Mouse (Mus musculus): ENCODE measurements around the gene Nhs. TPM values are rescaled to one million over a fixed set of nuclear protein-coding genes. Genes with fewer than 3 reads are reported as not detected.

Gene Nhs
- polyA plus RNA-seq, 1 experiment from 2014 or later, result 2.8 TPM

DNA sequence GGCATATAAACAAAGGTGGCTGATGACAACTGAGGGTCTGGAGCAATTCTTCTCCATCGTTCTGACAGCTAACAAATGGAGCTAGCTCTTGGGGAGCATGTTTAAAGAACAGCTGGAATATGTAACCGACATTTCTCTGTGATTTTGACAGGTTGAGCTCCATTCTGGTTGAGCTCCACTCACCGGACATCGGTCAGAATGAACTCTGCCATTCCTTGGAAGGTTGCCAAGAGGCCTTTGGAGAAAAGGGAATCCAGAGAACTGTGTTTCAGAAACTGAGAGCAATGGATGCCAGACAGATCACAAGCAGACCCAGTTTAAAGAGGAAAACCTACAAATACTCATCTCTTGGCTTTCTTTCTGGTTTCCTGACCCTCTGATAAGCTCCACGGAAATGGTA is 46.3 kb downstream of the Nhs start:
- 46% methylated on average over 5 of the region's 5 CpGs for WGBS
- no peak overlapping the region for H3K27ac ChIP-seq
- H3K4me2 ChIP-seq (ENCODE audit: low read length), result no peak overlapping the region
- ATAC-seq (replicated peaks; ENCODE audit: low FRiP score, low read depth) (no peak), DNase-seq (ENCODE audit: low spot score) (peak; percentile 47)
- no peaks in the 10 kb centered on the region for H3K9me3 ChIP-seq (replicated peaks; ENCODE audit: low read length)
- no peak for TF ChIP-seq CTCF (IDR thresholded peaks at IDR 0.05; ENCODE audit: low read depth)
- no peaks in the 10 kb centered on the region for H3K36me3 ChIP-seq (ENCODE audit: insufficient read depth, low read length)
- H3K4me1 ChIP-seq (replicated peaks; ENCODE audit: insufficient read depth, low read length), result no peaks in the 10 kb centered on the region
- H3K27me3 ChIP-seq (ENCODE audit: insufficient read depth, low read length), result no peaks in the 10 kb centered on the region
- no peak overlapping the region for H3K9ac ChIP-seq (ENCODE audit: low read depth, low read length)
- H3K4me3 ChIP-seq (replicated peaks; ENCODE audit: low read depth, low read length), result no peak overlapping the region

DNA sequence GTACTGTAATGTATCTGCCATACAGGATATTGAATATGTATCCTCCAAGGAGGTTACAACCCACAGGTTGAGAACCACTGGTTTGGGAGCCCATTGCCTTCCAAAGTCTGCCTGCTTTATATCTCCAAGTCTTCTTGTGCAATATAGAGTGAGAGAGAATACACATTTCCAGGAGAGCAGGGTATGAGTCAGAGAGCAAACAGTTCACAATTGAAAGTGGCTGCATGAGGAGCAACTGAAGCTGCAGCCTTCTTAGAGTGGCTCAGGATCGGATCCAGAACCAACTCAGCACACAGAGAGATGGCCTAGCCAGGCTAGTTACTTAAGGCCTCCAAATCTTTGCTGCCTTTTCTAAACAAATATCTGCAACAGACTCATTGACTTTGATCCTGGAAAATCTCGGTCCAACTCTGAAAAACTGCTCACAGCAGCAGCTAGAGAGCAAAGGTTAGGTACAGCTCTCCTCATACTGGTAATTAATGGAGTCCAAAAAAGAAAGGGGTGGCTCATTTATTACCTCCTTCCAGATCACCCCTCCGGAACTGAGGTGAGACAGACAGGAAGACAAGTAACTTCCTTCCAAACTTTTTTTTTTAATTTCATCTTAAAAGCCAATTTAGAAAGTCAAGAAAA is 56.6 kb downstream of the Nhs start:
- peak; percentile 29 for DNase-seq (ENCODE audit: low spot score)
- no peaks in the 10 kb centered on the region for H3K9me3 ChIP-seq (replicated peaks; ENCODE audit: low read length)
- H3K4me3 ChIP-seq (replicated peaks; ENCODE audit: low read depth, low read length), result no peak overlapping the region
- H3K4me1 ChIP-seq (replicated peaks; ENCODE audit: insufficient read depth, low read length), result no peaks in the 10 kb centered on the region
- no peak overlapping the region for H3K27ac ChIP-seq
- no peak for TF ChIP-seq CTCF (IDR thresholded peaks at IDR 0.05; ENCODE audit: low read depth)
- no peak overlapping the region for H3K9ac ChIP-seq (ENCODE audit: low read depth, low read length)
- H3K4me2 ChIP-seq (ENCODE audit: low read length), result no peak overlapping the region
- ATAC-seq (replicated peaks; ENCODE audit: low FRiP score, low read depth), result no peak
- H3K27me3 ChIP-seq (ENCODE audit: insufficient read depth, low read length), result no peaks in the 10 kb centered on the region
- H3K36me3 ChIP-seq (ENCODE audit: insufficient read depth, low read length), result no peaks in the 10 kb centered on the region
- WGBS, result 47% methylated on average over 3 of the region's 3 CpGs

DNA sequence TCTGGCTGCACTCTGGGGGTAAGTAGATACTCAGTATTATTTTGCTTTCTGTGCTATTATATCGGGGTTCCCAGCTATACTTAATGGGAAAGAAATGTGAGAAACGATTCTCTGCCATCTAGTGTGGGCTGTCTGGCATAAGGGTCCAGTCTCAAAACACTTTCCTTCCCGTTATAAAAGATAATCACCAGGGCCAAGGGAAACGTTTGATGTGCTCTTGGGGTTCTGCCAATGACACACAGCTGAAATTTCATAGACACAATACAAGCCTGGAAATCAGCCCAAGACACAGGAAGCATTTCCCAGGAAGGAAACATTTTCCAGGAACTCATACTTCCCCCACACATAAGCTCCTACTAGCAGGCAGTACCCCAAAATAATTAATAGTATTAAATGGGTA is 61.2 kb downstream of the Nhs start:
- DNase-seq (ENCODE audit: low spot score), result no peak
- Histone ChIP-seq H3K27me3 (ENCODE audit: insufficient read depth, low read length) (no peaks in the 10 kb centered on the region), H3K4me2 (ENCODE audit: low read length) (no peak overlapping the region), H3K27ac (no peak overlapping the region), H3K9me3 (replicated peaks; ENCODE audit: low read length) (no peaks in the 10 kb centered on the region), H3K36me3 (ENCODE audit: insufficient read depth, low read length) (no peaks in the 10 kb centered on the region), H3K4me1 (replicated peaks; ENCODE audit: insufficient read depth, low read length) (no peaks in the 10 kb centered on the region), H3K9ac (ENCODE audit: low read depth, low read length) (no peak overlapping the region), H3K4me3 (replicated peaks; ENCODE audit: low read depth, low read length) (no peak overlapping the region)
- 40% methylated on average over 4 of the region's 4 CpGs for WGBS
- peak; percentile 5; the same call in 1 of the 2 replicates for TF ChIP-seq CTCF (IDR thresholded peaks at IDR 0.05; ENCODE audit: low read depth)
- ATAC-seq (replicated peaks; ENCODE audit: low FRiP score, low read depth), result no peak

DNA sequence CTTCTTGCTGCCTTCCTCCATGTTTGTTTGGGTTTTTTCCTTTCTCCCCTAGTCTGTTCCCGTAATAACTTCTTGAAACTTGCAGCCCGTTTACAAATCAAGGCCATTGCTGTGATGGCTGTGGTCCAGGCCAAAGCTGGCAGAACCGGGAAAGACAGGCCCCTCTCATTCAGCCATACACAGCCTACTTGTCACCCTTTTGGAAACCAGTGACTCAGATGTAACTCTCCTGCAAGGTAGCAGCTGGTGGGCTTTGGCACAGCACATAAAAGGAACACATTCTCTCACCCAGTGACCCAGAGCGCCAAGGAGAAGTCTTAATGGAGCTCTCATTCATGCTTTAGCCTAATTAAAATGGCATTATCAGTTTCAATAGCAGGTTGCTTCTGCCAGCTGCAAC is 72.2 kb downstream of the Nhs start:
- no peaks in the 10 kb centered on the region for H3K27me3 ChIP-seq (ENCODE audit: insufficient read depth, low read length)
- no peak overlapping the region for H3K27ac ChIP-seq
- no peak overlapping the region for H3K9ac ChIP-seq (ENCODE audit: low read depth, low read length)
- no peaks in the 10 kb centered on the region for H3K9me3 ChIP-seq (replicated peaks; ENCODE audit: low read length)
- ATAC-seq (replicated peaks; ENCODE audit: low FRiP score, low read depth) (no peak), DNase-seq (ENCODE audit: low spot score) (no peak)
- H3K4me3 ChIP-seq (replicated peaks; ENCODE audit: low read depth, low read length), result no peak overlapping the region
- no peak for TF ChIP-seq CTCF (IDR thresholded peaks at IDR 0.05; ENCODE audit: low read depth)
- WGBS, result 75% methylated on average over 4 of the region's 4 CpGs
- H3K4me2 ChIP-seq (ENCODE audit: low read length), result no peak overlapping the region
- H3K4me1 ChIP-seq (replicated peaks; ENCODE audit: insufficient read depth, low read length), result no peaks in the 10 kb centered on the region
- no peaks in the 10 kb centered on the region for H3K36me3 ChIP-seq (ENCODE audit: insufficient read depth, low read length)

DNA sequence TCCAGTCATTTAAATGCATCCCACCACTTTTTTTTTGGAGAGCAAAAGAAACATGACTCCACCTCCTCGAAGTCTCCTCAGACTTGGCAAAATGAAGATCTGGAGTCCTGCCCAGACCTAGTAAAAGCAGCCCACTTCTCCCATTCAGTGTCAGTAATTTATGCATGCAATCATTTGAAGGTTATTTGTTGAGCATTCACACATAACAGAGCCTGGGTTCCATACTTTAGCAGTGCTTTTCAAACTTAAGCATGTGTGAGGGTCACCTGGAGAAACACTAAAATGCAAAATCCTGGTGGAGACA is 73.7 kb downstream of the Nhs start:
- Histone ChIP-seq H3K4me3 (replicated peaks; ENCODE audit: low read depth, low read length) (no peak overlapping the region), H3K27ac (no peak overlapping the region), H3K36me3 (ENCODE audit: insufficient read depth, low read length) (no peaks in the 10 kb centered on the region), H3K4me2 (ENCODE audit: low read length) (no peak overlapping the region), H3K4me1 (replicated peaks; ENCODE audit: insufficient read depth, low read length) (no peaks in the 10 kb centered on the region), H3K9me3 (replicated peaks; ENCODE audit: low read length) (no peaks in the 10 kb centered on the region), H3K27me3 (ENCODE audit: insufficient read depth, low read length) (no peaks in the 10 kb centered on the region), H3K9ac (ENCODE audit: low read depth, low read length) (no peak overlapping the region)
- 44% methylated on average over 1 of the region's 1 CpGs for WGBS
- TF ChIP-seq CTCF (IDR thresholded peaks at IDR 0.05; ENCODE audit: low read depth), result no peak
- ATAC-seq (replicated peaks; ENCODE audit: low FRiP score, low read depth) (no peak), DNase-seq (ENCODE audit: low spot score) (peak; percentile 63)

DNA sequence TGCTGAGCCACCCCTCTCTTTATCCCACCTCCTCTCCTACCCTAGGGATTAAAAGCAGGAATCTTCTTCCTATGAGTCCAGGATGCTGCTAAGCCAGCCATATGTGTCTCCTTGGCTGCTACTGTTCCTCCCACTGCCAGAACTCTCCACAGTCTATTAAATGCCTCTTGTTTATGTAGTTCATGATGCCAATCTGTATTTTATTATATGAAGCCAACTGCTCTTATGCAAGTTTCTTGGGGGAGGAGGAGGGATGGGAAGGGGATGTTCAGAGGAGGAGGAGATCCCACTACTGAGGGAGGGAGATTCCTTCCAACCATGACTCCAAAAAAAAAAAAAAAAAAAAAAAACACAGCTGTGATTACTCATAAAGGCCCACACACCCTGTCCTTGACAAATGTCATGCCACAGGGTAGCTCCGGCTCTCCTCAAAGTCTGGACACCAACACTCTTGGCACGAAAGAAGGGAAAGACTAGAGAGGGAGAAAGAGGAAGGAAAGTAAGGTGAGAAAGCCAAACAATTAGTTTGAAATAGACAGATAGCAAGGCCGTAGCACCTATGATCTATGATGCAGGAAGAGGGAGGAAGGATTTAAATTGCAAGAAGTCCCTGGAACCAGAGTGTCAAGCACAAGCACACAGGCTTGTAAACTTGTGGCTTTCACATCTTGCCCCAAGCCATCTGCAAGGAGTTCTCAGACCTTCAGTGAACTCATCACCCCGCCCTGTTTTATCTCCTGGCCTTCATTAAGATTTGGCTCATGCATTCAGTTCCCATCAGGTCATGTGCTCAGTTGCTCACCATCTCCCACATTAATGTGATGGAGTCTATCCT is 74.3 kb downstream of the Nhs start:
- Histone ChIP-seq H3K36me3 (ENCODE audit: insufficient read depth, low read length) (no peaks in the 10 kb centered on the region), H3K27me3 (ENCODE audit: insufficient read depth, low read length) (no peaks in the 10 kb centered on the region), H3K4me1 (replicated peaks; ENCODE audit: insufficient read depth, low read length) (no peaks in the 10 kb centered on the region), H3K27ac (no peak overlapping the region), H3K4me2 (ENCODE audit: low read length) (no peak overlapping the region), H3K9ac (ENCODE audit: low read depth, low read length) (no peak overlapping the region), H3K9me3 (replicated peaks; ENCODE audit: low read length) (no peaks in the 10 kb centered on the region), H3K4me3 (replicated peaks; ENCODE audit: low read depth, low read length) (no peak overlapping the region)
- DNase-seq (ENCODE audit: low spot score), result peak; percentile 49
- TF ChIP-seq CTCF (IDR thresholded peaks at IDR 0.05; ENCODE audit: low read depth), result no peak
- no peak; the same call in 1 of the 2 replicates for ATAC-seq (replicated peaks; ENCODE audit: low FRiP score, low read depth)
- 42% methylated on average over 4 of the region's 4 CpGs for WGBS
